Mouse (Mus musculus) midbrain, embryonic 11.5 days (tissue): ENCODE data around the gene Ak4. TPM values are rescaled to one million over a fixed set of nuclear protein-coding genes. Genes with fewer than 3 reads are reported as not detected.

Experiments used
- ATAC-seq: fragments of 200-750 bp; cut with Nextera tagmentation; 2 replicates; pipeline ENCODE4 v1.8.0; 2017; ENCODE audit warnings: moderate TSS enrichment, moderate library complexity; ENCODE audit not compliant: low FRiP score
- DNase-seq: peaks from one replicate; pipeline ENCODE4 v3.0.0; 2015; ENCODE audit warnings: low spot score; ENCODE audit errors: missing footprints
- H3K27ac ChIP-seq: fragments of 300-500 bp; sonication (generic); 2 replicates; pipeline ENCODE4 v1.5.1; 2014; ENCODE audit warnings: low read depth, low read length
- H3K27me3 ChIP-seq: fragments of 300-500 bp; sonication (generic); 2 replicates; pipeline ENCODE4 v1.6.1; 2014; ENCODE audit warnings: mild to moderate bottlenecking, low read length, moderate library complexity, mixed read lengths; ENCODE audit not compliant: control insufficient read depth, insufficient read depth
- H3K36me3 ChIP-seq: fragments of 300-500 bp; sonication (generic); 2 replicates; pipeline ENCODE4 v1.6.1; 2014; ENCODE audit warnings: mild to moderate bottlenecking, low read length, moderate library complexity, mixed read lengths; ENCODE audit not compliant: control insufficient read depth, insufficient read depth
- H3K4me1 ChIP-seq: fragments of 300-500 bp; sonication (generic); 2 replicates; pipeline ENCODE4 v1.6.1; 2014; ENCODE audit warnings: low read length; ENCODE audit not compliant: control insufficient read depth, insufficient read depth
- H3K4me2 ChIP-seq: fragments of 300-500 bp; sonication (generic); 2 replicates; pipeline ENCODE4 v1.6.1; 2014; ENCODE audit warnings: mild to moderate bottlenecking, moderate library complexity
- H3K4me3 ChIP-seq: fragments of 300-500 bp; sonication (generic); 2 replicates; pipeline ENCODE4 v1.5.1; 2014; ENCODE audit warnings: low read depth, low read length
- H3K9ac ChIP-seq: fragments of 300-500 bp; sonication (generic); 2 replicates; pipeline ENCODE4 v1.6.1; 2014; ENCODE audit warnings: low read length
- H3K9me3 ChIP-seq: fragments of 300-500 bp; sonication (generic); 2 replicates; pipeline ENCODE4 v1.6.1; 2016; ENCODE audit warnings: low read length; ENCODE audit not compliant: control insufficient read depth
- WGBS: fragments of 180-500 bp; shearing (Covaris S2); extraction: QIAGEN DNeasy Blood & Tissue Kit; methylation state at CpG from one replicate; pipeline ENCODE4 v1.1.7; 2014; 5-methylcytosine and 5-hydroxymethylcytosine counted together
- polyA plus RNA-seq: library from polyadenylated mRNA; unstranded; fragments of >200 nt; fragmentation: Nextera tagmentation; extraction: Ambion mirVana; gene quantifications from 2 replicates; pipeline ENCODE4 v1.2.1, GENCODE M21; 2014

Ak4 gene
- polyA plus RNA-seq, 1 experiment from 2014 or later = 12.7 TPM

DNA sequence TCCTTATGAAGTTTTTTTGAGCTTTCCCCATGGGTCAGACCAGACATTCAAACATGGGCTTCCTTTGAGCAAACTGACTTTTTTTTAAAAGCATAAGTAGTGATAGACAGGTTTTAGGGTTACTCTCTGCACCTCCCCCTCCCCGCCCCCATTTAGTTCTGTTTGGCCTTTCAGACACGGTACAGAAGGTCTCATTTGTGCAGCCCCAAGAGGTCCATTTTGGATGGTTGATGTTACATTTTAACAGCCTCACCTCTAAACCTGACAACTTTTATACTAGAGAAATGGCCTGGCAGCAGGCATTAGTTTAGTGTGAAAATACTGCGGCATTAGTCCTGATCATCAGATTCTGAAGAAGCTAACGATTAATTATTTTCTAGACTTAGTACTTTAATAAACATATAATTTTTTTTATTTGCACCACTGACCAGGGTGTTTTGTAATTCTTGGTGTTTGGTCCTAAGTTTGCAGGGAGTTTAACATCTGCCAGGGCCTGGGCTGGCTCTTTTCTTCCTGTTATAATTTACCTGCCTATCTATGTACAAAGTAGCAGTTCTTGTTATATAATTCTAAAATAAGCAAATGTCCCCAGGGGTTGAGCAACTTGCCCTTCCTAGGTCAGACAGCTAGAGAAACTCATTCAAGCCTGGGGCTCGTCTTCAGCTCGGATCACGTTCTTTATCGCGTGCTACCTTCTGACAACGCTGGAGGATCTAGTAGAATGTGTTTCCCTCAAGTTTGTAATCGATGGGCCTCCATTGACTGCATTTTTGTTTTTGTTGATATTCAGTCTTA, 9.0 kb downstream of the Ak4 start:
- Histone ChIP-seq H3K27ac (no peak overlapping the region), H3K9ac (no peak overlapping the region), H3K4me2 (no peak overlapping the region), H3K27me3 (no peaks in the 10 kb centered on the region), H3K4me1 (no peaks in the 10 kb centered on the region), H3K9me3 (no peaks in the 10 kb centered on the region), H3K4me3 (no peak overlapping the region), H3K36me3 (no peaks in the 10 kb centered on the region)
- ATAC-seq = no peak
- 87% methylated on average over 11 of the region's 11 CpGs for WGBS
- no peak for DNase-seq

DNA sequence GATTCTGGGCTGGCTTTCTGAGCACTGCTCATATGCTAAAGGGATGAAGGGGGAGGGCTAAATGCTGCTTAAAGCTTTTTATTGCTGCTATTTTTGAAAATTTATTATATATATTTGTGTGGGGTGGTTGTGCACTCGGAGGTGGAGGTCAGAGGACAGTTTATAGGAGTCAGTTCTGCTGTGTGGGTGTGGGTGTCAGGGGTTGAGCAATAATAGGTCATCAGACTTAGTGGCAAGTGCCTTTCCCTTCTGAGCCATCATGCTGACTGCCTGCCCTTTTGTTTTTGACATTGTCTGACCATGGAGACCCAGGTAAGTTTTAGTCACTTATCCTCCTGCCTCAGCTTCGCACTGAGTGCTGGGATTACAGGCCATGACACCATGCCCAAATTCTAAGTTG, 10.0 kb downstream of the Ak4 start:
- DNase-seq = no peak
- Histone ChIP-seq H3K4me2 (no peak overlapping the region), H3K9ac (no peak overlapping the region), H3K27ac (no peak overlapping the region), H3K36me3 (no peaks in the 10 kb centered on the region), H3K27me3 (no peaks in the 10 kb centered on the region), H3K4me3 (no peak overlapping the region), H3K9me3 (no peaks in the 10 kb centered on the region), H3K4me1 (no peaks in the 10 kb centered on the region)
- ATAC-seq = no peak
- 85% methylated on average over 2 of the region's 2 CpGs for WGBS

- H3K27me3 ChIP-seq = no peaks in the 10 kb centered on the region
- H3K9ac ChIP-seq = no peak overlapping the region
- DNase-seq = no peak
- H3K4me3 ChIP-seq = no peak overlapping the region
- no peak overlapping the region for H3K27ac ChIP-seq
- no peaks in the 10 kb centered on the region for H3K9me3 ChIP-seq
- H3K4me1 ChIP-seq = no peaks in the 10 kb centered on the region
- 96% methylated on average over 6 of the region's 6 CpGs for WGBS
- no peak for ATAC-seq
- no peak overlapping the region for H3K4me2 ChIP-seq
- H3K36me3 ChIP-seq = no peaks in the 10 kb centered on the region
Measured at GRCm38 (mm10) chr4:101430000-101430399, 10.9 kb downstream of the Ak4 start.

DNA sequence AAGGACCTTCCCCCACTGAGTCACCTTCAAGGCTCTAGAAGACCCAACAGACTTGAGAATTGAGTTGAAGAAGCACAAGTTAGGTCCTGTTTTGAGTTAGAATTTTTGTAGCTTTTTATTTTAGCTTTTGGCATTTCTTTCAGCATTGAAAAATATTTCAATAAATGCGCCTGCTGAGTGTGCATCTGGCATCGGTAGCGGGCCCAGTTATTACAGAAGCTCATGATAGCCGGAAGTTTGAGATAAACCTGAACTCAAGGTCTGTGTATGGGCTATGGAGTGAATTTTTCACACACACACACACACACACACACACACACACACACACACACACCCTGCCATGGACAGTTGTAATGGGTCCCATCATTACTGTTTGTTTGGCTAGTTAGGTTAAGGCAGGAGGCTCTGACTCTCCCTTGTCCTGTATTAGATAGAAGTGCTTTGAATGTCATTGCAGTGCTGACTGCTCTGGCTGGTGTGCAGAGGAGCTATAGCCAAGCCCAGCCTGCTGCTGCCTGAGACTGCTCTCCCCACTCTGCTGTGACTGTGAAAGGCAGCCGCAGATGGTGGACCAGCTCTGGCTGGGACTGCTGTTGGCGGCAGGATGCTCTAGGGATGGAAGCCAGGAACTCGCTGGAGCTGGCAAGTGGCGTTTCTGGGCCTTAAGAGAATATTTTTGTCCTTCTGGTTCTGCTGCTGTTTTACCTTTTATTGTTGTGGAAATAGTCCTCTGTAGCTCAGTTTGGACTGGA, 17.9 kb downstream of the Ak4 start:
- peak; percentile 67 for DNase-seq
- no peaks in the 10 kb centered on the region for H3K27me3 ChIP-seq
- no peak overlapping the region for H3K4me2 ChIP-seq
- H3K9ac ChIP-seq = no peak overlapping the region
- H3K4me3 ChIP-seq = no peak overlapping the region
- no peaks in the 10 kb centered on the region for H3K9me3 ChIP-seq
- no peak overlapping the region for H3K27ac ChIP-seq
- H3K4me1 ChIP-seq = no peaks in the 10 kb centered on the region
- ATAC-seq = no peak
- H3K36me3 ChIP-seq = no peaks in the 10 kb centered on the region
- WGBS = 86% methylated on average over 8 of the region's 8 CpGs

- Histone ChIP-seq H3K36me3 (no peaks in the 10 kb centered on the region), H3K27ac (no peak overlapping the region), H3K4me3 (no peak overlapping the region), H3K27me3 (no peaks in the 10 kb centered on the region), H3K4me1 (no peaks in the 10 kb centered on the region), H3K4me2 (no peak overlapping the region), H3K9me3 (no peaks in the 10 kb centered on the region), H3K9ac (no peak overlapping the region)
- 87% methylated on average over 8 of the region's 8 CpGs for WGBS
- ATAC-seq (no peak), DNase-seq (no peak)
Measured at GRCm38 (mm10) chr4:101438271-101438670, 19.2 kb downstream of the Ak4 start.

- Histone ChIP-seq H3K9me3 (no peaks in the 10 kb centered on the region), H3K4me2 (no peak overlapping the region), H3K4me1 (no peaks in the 10 kb centered on the region), H3K9ac (no peak overlapping the region), H3K27ac (no peak overlapping the region), H3K36me3 (no peaks in the 10 kb centered on the region), H3K27me3 (no peaks in the 10 kb centered on the region), H3K4me3 (no peak overlapping the region)
- 85% methylated on average over 13 of the region's 13 CpGs for WGBS
- DNase-seq (no peak), ATAC-seq (no peak)
Measured at GRCm38 (mm10) chr4:101439738-101440389, 20.8 kb downstream of the Ak4 start.

DNA sequence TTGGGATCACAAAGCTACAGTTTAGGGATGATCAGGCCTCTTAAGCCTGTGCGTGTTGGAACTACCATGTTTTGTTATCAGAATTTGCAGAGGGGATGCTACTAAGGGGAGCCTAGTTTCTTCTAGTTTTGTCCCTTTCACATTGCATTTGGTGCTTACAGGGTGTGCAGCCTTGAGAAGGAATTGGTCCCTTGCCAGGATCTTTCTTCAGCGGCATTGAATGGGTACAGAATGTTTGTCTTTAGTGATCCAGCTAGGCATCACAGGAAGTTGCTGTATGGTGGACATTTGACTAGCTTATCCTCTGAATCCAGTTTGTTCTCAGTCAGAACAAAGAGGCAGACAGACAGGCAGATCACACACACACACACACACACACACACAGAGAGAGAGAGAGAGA, 23.7 kb downstream of the Ak4 start:
- Histone ChIP-seq H3K36me3 (no peaks in the 10 kb centered on the region), H3K9me3 (no peaks in the 10 kb centered on the region), H3K4me3 (no peak overlapping the region), H3K27ac (no peak overlapping the region), H3K4me2 (no peak overlapping the region), H3K9ac (no peak overlapping the region), H3K4me1 (no peaks in the 10 kb centered on the region), H3K27me3 (no peaks in the 10 kb centered on the region)
- WGBS = 79% methylated on average over 2 of the region's 2 CpGs
- no peak for DNase-seq
- no peak for ATAC-seq

GRCm38 (mm10) chr4:101443419-101443991, 24.4 kb downstream of the Ak4 start:
- H3K36me3 ChIP-seq = no peaks in the 10 kb centered on the region
- no peak overlapping the region for H3K9ac ChIP-seq
- no peaks in the 10 kb centered on the region for H3K9me3 ChIP-seq
- 89% methylated on average over 7 of the region's 7 CpGs for WGBS
- no peak overlapping the region for H3K27ac ChIP-seq
- no peak overlapping the region for H3K4me2 ChIP-seq
- H3K27me3 ChIP-seq = no peaks in the 10 kb centered on the region
- no peak for ATAC-seq
- DNase-seq = no peak
- H3K4me1 ChIP-seq = no peaks in the 10 kb centered on the region
- H3K4me3 ChIP-seq = no peak overlapping the region

DNA sequence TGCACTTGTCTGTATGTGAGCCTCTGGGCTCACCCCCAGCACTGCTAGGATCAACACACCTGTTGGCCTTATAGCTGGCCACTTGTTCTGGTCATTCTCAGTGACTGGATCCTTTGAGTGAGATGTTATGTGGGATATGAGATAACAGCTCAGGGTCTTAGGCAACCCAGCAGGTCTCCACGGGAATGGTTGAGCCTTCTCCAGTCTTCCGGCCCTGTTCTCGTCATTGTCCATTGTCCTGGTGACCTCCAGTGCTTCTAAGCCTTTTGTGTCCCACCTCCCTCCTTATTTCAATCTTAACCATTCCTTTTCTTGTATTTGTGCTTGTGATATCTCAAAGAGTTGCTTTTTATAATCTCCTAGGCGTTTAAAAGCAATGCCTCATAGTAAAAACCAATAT, 26.6 kb downstream of the Ak4 start:
- WGBS = 80% methylated on average over 4 of the region's 4 CpGs
- H3K4me1 ChIP-seq = no peaks in the 10 kb centered on the region

More for the DNA sequence above, 26.6 kb downstream of the Ak4 start:
- no peaks in the 10 kb centered on the region for H3K27me3 ChIP-seq
- H3K36me3 ChIP-seq = no peaks in the 10 kb centered on the region
- ATAC-seq (no peak), DNase-seq (no peak)
- H3K9ac ChIP-seq = no peak overlapping the region
- no peak overlapping the region for H3K27ac ChIP-seq
- no peak overlapping the region for H3K4me3 ChIP-seq
- H3K9me3 ChIP-seq = no peaks in the 10 kb centered on the region
- H3K4me2 ChIP-seq = no peak overlapping the region
